Mouse (Mus musculus): ENCODE data around the gene Nup153. TPM values are rescaled to one million over a fixed set of nuclear protein-coding genes. Genes with fewer than 3 reads are reported as not detected.
A peak's percentile ranks its signal among the peaks of the same experiment; 100 is the strongest.

Gene Nup153
- total RNA-seq, 2 experiments from 2014 or later, result 43.7 to 60.4 TPM

DNA sequence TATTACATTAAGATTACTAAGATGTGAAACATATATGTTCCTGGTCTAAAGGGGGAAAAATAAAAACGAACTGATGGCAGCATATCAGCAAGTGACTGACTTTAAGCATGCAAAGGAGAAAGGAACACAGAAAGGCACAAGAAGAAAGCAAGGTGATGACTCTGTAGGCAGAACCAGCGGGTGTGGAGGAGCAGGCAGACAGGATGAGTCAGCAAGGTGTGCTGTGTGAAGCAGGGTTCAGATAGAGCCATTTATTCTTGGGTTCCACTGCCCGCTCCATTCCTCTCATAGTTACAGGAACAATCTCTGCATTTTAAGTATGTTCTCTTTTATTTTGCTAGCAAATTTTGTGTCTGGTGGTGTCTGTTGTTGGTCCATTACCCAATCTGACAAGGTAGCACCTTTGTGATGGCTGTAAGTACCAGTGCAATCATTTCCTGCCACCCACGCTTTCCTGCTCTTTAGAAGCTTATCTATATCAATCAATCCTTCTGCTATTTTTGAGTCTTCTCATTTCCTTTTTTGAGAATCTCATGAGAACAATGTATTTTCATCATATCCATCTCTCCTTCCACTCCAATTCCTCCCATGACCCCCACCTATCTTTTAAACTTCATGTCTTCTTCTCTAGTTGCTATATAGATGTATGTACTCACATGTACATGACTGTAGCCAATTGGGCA is 37.0 kb downstream of the Nup153 start:
- DNase-seq (ENCODE audit: low spot score in 2 of 2), result no peak
- intact Hi-C loops (cut with DNase I), result no loop called here

DNA sequence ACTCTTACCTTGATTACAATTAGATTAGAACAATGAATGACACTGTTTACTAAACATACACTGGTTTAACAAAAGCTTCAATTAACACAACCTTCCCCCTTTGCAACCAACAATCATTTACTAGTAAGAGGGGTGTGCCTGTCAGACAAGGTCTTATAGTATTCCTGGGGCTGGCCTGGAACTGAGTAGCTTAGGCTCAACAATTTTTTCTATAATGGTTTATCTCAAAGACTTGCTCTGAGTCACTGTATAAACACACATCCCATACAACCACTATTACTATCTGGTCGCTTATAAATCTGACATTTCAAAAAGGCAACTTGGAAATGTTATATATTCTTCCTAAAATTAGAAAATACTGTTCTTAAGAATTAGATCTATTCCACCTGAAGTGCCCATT is 44.4 kb downstream of the Nup153 start:
- intact Hi-C loops (cut with DNase I), result no loop called here
- no peak for DNase-seq (ENCODE audit: low spot score in 2 of 2)

DNA sequence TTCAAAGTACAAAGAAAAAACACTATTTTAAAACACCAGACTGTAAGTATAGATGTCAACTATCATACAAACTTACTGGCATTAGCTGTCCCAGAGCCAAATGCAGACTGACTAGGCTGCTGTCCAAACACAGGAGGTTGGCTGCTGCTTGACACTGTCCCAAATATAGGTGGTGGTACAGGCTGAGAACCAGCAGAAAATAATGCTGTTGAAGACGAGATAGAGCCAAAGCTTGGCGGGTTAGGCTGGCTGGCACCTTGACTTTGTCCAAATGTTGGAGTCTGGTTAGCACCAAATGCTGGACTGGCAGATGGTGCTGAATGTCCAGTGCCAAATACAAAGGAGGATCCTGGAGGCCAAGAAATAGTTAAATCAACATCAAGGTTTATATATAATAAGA is 44.8 kb downstream of the Nup153 start:
- DNase-seq (ENCODE audit: low spot score in 2 of 2), result no peak
- intact Hi-C loops (cut with DNase I), result no loop called here

DNA sequence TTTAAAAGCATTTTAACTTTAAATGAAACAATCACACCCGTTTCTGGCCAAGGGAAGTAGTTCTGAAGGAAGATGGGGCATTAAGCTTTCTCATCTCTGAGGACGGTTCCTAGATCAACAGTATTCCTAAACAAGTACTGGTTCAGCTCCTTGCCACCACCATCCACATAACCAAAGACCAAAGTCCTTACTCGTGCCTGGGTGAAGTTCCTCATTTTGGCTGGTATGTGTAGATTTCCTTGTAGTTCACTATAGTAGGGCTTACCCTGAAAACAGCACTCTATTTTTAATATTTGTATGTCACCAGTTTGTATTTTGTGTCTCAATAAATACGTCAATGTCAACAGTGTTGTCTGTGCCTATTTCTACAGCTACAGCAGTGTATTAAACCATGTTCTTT is 50.0 kb downstream of the Nup153 start:
- intact Hi-C loops (cut with DNase I), result no loop called here
- DNase-seq (ENCODE audit: low spot score in 2 of 2), result no peak

DNA sequence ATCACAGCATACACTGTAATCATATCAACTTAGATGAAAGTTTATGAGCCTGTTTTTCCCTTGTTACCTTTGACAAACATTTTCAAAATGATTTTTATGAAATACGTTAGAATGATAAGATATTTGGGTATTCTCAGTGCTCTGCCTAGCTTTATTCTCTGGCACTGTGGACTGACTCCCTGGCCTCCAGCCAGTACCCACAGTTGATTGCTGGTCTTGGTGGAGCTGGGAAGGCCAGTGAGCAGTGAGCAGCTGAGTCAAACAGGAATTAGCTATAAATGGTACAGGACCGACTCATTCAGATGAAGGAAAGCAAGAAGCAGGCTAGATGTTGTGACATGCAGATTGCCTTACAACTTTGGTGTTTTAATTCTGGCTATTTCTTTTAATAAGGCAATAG is 53.1 kb downstream of the Nup153 start:
- intact Hi-C loops (cut with DNase I), result no loop called here
- no peak for DNase-seq (ENCODE audit: low spot score in 2 of 2)

DNA sequence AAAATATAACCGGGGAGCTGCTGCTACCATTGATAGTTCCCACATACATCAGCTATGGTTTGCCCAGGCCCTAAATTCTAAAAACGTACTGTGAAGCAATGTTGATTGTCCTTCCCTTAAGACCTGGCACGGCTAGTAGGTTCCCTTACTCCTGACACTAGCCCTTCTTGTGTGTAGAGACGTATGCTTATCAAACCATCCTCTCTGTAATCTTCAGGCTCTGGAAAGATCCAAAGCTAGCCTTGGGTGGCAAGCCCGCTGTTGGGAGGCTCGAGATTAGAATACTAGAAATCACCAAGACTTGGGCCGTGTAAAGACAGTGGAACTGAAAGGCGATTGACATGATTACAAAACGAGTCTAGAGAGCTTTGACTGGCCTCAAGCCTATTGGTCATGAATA is 57.2 kb downstream of the Nup153 start:
- intact Hi-C loops (cut with DNase I), result no loop called here
- no peak for DNase-seq (ENCODE audit: low spot score in 2 of 2)

DNA sequence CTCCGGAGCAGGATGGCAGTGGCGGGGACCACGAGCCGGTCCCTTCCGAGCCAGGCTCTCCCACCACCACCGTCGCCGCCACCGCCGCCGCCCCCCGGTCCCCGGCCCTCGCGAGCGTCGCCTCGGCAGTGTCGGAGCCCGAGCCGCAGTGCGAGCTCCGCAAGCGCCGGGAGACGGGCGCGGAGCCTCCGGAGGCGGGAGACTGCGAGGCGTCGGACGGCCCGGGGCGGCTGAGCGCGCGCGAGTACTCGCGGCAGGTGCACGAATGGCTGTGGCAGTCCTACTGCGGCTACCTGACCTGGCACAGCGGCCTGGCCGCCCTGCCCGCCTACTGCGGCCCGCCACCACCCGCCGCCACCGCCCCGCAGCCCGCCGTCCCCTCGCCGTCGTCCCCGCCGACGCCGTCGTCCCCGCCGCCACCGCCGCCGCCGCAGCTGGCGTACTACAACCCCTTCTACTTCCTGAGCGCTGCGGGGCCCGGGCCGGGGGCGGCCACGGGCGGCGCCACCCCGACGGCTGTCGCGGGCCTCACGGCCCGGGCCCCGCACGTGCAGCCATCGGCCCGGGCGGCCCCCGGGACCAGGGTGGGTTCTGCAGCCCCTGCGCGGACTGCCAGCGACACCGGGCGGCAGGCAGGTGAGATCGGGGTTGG is 58.0 kb downstream of the Nup153 start:
- DNase-seq (ENCODE audit: low spot score in 2 of 2), result no peak
- intact Hi-C loops (cut with DNase I), result loop anchor here (10.0 kb wide), 1 partner anchor 255 kb away; the partner anchor contains the start of gene Rbm24

DNA sequence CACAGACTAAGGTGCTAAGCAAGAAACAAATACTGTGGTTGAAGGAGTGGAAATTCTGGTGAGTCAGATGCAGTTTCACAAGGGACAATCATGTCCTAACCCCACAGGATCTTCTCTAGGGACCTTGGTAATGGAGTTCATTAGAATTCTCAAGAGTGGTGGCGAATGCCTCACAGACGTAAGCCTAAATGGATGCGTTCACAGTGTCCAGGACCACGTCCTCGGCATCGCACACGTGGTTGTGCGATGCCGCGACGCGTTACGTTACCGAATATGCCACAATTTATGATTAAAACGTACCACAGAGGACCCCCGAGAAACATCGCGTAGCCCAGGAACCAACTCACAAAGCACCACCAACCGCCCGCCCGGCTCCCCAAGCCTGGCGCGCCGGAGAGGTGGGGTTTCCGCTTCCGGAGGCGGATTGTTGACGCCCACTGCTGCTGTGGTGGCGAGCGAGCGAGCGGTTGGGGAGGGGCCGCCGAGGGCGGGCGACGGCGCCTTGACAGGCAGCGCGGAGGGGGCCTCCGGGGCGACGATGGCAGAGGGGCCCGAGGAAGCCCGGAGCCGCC is 58.6 kb downstream of the Nup153 start, which contains the start of gene Fam8a1:
Fam8a1 (plus strand) TSS at position 475 of the 572 bp plus-strand sequence.
- intact Hi-C loops (cut with DNase I), result loop anchor here (10.0 kb wide), 1 partner anchor 254 kb away; the partner anchor contains the start of gene Rbm24
- peak; percentile 92 to 93 for DNase-seq (ENCODE audit: low spot score in 2 of 2)

DNA sequence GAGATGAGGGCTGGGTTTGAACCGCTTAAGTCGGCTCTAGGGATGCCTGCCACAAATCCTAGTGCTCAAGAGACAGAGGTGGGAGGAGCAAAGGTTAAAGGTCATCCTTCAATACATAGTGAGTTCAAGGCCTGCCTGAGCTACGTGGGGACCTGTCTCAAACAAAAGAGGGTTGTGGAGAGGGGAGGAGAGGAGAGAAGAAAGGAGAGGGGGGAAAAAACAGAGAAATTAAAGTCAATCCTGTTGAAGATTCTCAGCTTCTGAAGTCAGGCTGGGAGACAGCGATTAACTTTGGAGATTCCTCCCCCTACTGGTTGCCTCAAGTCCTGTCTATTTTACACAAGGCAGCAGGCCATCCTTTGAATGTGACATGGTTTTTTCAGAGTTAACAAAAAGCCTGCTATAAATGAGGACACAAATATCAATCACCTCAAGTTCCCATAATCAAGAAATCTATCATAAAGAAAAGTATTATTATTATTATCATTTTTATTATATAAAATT is 64.2 kb downstream of the Nup153 start:
- DNase-seq (ENCODE audit: low spot score in 2 of 2), result peak; percentile 60 to 76
- intact Hi-C loops (cut with DNase I), result loop anchor here (2.0 to 10.0 kb wide), 2 partner anchors 249 to 353 kb away; partner anchors contain the start of gene Rbm24

DNA sequence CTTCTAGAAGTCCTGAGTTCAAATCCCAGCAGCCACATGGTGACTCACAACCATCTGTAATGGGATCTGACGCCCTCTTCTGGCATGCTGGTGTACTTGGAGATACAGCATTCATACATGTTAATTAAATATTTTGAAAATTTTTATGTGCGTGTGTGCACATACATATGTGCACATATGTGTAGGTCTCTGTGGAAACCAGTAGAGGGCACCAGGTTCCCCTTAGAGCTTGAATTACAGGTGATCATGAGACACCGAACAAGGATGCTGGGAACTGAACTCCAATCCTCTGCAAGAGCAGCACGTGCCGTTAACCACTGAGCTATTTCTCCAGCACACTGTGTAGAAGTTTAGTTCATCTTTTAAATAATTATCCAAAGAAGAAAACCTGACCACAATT is 68.5 kb downstream of the Nup153 start:
- intact Hi-C loops (cut with DNase I), result no loop called here
- DNase-seq (ENCODE audit: low spot score in 2 of 2), result no peak

DNA sequence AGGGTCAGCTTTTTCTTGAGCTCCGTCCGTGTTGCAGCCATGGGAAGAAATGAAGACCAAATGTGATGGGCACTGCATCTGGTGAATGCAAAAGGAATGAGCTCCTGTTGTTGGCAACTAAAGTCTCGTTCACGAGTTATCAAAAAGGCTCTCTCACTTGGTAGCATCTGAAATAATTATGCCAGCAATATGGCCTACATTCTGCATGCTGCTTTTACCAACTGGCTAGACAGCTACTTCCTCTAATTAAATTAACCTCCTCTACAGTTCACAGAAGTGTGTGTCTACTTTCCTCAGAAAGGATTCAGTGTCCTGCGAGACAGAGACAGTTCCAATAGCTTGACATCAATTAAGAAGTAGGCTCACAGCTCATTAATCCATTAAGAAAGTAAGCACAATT is 73.2 kb downstream of the Nup153 start:
- intact Hi-C loops (cut with DNase I), result no loop called here
- DNase-seq (ENCODE audit: low spot score in 2 of 2), result no peak

DNA sequence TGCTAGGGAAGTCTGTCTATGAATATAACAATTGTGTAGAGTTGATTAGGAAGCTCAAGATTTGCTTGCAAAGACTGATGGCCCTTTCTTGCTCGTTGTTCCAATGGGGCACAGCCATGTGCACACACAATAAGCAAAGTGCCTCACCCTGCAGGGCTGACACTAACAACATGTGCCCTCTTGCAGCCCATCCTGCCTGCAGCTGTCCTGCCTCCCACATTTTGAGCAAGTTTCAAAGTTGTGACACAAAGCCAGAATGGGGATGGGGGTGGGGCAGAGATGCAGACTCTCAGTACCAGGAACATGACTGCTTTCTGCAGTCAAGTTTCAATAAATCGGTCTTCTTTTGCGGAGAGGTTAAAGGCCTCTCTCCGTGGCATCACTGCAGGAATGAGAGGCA is 74.1 kb downstream of the Nup153 start:
- intact Hi-C loops (cut with DNase I), result no loop called here
- DNase-seq (ENCODE audit: low spot score in 2 of 2), result no peak

DNA sequence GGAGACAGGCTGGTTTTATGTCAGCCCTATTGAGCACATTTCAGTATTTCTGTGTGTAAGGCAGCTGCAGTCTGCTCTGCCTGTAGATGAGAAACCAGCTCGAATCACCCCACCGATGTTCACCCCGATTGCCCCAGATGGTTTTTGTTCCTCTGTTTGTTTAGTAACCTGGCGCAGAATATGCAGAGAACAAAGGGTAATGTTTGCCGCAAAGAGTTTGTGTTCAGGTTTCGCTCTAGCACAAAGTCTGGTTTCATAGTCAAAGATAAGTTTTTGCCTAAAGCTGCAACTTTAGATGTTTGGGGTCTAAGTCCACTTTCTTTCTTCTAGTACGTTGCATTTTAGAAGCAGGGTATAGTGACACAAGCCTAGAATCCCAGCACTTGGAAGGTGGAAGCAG is 75.1 kb downstream of the Nup153 start:
- no peak for DNase-seq (ENCODE audit: low spot score in 2 of 2)
- intact Hi-C loops (cut with DNase I), result no loop called here

DNA sequence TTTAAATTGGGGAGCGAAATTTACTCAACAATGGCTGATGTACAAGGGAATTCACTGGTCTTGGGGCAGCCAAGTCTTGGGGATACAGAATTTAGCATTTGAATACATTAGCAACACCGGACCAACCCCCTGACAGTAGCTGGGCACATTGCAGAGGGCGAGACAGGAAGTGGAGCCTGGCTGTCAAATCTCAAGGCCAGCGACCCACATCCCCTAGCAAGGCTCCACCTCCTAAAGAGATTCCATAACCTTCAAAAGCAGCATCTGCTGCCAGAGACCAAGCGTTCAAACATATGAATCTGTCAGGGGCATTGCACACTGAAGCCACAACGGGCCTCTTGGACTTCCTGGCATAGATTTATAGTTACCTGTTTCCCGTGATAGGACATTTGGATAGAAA is 75.9 kb downstream of the Nup153 start:
- DNase-seq (ENCODE audit: low spot score in 2 of 2), result no peak
- intact Hi-C loops (cut with DNase I), result no loop called here

DNA sequence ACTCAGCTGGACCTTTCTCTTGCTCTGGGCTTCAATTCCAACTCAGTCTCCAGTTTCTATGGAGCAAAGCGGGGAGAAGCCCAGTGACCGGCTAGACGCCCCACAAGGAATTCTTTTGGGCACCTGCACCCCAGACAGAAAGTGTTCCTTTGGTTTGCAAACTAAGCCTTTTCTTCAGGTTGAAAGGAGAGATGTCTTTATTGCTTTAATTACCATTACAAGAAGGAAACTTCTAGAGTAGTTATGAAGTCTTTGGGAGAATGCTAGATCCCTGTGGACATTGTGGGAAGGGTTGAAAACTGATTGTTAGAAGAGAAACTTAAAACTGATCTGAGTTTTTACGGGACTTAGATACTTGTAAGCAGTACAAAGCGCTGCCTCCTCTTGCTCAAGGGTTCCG is 82.3 kb downstream of the Nup153 start:
- intact Hi-C loops (cut with DNase I), result no loop called here
- no peak for DNase-seq (ENCODE audit: low spot score in 2 of 2)

DNA sequence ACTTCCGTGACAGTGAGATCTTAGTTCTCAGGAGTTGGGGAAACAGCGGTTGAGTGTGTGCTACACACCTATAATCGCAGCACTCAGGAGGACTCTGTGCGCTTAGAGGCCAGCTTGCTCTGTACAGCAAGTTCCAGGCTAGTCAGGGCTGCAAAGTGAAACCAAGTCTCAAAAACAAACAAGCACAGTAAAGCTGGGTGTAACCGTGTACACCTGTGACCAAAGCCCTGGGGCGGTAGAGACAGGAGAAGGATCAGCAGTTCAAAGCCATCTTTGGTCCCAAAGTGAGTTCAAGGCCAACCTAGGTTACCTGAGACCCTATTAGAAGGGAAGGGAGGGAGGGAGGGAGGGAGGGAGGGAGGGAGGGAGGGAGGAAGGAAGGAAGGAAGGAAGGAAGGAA is 83.6 kb downstream of the Nup153 start:
- intact Hi-C loops (cut with DNase I), result no loop called here
- DNase-seq (ENCODE audit: low spot score in 2 of 2), result no peak

DNA sequence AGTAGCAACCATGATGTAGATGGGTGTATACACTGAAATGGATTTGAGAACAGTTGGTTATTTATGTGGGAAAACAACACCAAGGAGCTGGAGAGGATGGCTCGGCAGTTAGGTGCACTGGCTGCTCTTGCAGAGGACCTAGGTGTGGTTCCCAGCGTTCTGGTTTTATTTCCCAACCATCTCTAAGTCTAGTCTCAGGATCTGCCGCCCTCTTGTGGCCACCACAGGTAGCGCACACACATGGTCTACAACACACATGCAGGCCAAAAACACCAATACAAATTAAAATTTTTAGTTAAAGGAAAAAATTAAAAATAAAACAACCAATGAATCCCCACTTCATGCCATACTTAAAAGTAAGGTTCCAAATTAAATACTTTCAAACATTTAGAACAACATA is 85.4 kb downstream of the Nup153 start:
- DNase-seq (ENCODE audit: low spot score in 2 of 2), result no peak

DNA sequence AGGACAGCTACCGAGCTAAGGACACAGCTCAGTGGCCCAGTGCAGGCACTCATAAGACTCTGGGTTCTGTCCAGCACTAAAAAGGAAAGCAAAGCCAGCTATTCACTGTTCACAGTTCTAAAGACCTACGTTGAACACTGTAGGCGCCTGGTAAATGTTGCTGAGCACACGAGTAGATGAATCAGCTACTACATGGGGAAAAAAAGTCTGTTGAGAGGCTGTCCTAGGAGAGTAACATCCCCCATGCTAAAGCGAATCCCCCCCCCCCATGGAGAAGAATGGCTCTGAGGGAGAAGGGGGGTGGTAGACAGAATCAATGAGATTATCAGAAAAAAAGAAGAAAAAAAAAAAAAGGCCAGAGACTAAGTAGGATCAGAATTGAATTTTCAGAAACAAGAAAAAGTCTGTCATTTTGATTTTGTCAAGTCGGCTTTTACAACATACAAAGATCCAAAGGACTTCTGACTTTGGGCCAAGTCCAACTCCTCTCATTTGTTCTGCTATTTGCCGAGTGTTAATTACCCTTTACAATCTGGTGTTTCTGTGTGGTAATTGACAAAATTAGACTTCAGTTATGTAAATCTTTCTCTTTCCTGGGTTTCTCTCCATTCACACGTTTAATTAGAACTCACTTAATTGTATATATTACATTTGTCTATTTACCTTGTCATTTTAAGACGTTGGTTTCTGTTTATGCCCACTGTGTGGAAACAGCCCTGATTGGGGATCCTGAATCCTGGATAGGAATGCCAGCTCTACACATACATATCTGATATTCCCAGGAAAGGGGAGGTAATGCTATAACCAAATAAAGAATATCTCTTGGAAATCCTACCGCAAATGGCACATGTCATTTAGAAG is 86.9 kb downstream of the Nup153 start:
- intact Hi-C loops (cut with DNase I), result no loop called here

More for the DNA sequence above, 85.4 kb downstream of the Nup153 start:
- intact Hi-C loops (cut with DNase I), result no loop called here

DNA sequence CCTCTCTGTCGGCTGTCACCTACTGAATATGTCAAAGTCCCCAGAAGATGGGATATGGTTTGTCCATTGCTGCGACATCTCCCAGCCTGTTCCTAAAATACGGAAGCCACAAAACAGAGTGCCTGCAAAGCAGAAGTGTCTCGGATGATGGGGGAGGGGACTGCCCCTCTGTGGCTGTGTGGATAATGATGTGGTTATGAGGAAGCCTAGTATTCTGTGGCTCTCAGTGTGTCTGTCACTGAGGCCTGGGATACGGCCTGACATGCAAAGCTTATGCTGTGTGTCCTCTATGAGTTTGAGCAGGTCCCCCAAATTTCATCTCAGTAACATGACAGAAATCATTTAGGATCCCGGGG is 93.6 kb downstream of the Nup153 start:
- peak; percentile 61 to 63 for DNase-seq (ENCODE audit: low spot score in 2 of 2)
- intact Hi-C loops (cut with DNase I), result no loop called here

More for the DNA sequence above, 86.9 kb downstream of the Nup153 start:
- peak in 1 of 2 experiments; percentile 28 for DNase-seq (ENCODE audit: low spot score in 2 of 2)

All from left cerebral cortex, postnatal 14 days (tissue).